Mouse (Mus musculus): ENCODE results near the gene Oxct1. TPM values are rescaled to one million over a fixed set of nuclear protein-coding genes. Genes with fewer than 3 reads are reported as not detected.

The Oxct1 gene
- polyA plus RNA-seq (2012; rRNA removed): 147 and 156 TPM in 2 replicates

DNA sequence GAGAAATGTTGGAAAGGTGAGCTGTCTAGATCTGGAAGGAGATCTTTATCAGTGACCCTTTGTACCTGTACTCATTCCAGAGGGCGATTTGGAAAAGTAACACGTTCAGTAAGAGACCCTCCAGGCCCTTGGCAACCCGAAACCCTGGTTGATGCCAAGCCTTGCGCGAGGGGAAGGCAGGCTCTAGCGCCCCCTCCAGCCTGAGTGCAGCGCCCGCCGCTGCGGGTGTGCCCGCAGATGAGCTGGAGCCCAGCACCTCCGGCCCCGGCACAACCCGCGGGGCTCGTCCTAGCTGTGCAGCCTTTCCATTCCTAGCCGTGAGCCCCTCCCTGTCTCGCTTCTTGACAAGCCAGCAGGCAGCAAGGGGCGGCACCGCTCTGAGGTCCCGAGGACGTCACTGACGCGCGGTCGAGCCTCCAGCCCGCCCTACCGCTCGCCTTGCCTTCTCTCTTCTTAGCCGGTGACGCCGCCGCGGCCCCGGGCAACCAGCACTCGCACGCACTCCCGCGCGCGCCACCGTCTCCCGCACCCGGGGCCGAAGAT is at the start of gene Oxct1:
Oxct1 (plus strand) TSS at position 153 of the 543 bp plus-strand sequence.

GRCm38 (mm10) chr15:3979061-3979848 is 46.9 kb upstream of the Oxct1 start, which contains the start of gene Fbxo4:
TSS of gene Fbxo4 (minus strand) at chr15:3979573.

DNA sequence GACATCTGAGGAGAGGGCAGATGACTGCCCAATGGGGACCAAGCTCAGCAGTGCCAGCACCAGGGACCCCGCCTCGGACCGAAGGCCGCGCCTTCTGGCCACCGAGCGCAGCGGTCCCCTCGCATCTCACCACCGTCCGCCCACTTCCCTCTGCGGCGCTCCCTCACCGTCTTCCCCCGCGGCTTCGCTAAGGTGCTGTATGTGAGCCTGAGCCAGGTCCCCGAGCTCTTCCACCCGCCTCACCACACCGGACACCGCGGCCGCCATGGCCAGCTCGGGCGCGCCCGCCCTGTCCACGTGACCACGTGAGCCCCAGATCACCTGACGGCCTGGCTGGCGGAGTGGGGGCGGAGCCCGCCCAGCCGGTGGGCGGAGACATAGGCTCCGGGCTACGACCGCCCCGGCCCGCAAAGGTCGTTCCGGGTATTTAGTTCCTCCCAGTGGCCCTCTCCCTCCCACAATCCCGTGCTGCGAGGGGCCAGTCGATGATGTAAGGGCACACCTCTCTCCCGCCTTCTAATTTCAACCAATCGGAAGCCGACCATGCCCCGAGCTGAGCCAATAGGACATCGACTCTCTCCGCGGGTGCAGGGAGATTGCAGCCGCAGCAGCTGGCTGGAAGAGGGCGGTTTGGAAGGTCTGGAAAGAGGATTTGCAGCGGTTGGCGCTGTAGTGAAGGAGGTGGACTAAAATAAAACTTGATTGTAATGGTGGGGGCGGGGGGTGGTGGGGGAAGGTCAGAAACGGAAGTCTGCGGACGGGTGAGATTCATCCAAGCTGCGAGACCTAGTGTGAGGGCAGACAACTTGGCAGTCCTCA is 30.5 kb upstream of the Oxct1 start, which contains the start of gene AW549877:
AW549877 (minus strand) TSS at position 297 of the 819 bp plus-strand sequence.

Other genes with a start within 250 kb of the Oxct1 start
- 10.4 and 11.3 TPM in 2 replicates for gene Fbxo4, start 46.8 kb upstream of the Oxct1 start, polyA plus RNA-seq (2012; rRNA removed)
- gene AW549877, start 30.6 kb upstream of the Oxct1 start, polyA plus RNA-seq (2012; rRNA removed): 38.0 and 43.7 TPM in 2 replicates

Measured in central nervous system, embryonic 18 days (tissue).